Mouse (Mus musculus) heart, postnatal 25 days (tissue): Measurements from ENCODE around the gene Ufd1. TPM values are rescaled to one million over a fixed set of nuclear protein-coding genes. Genes with fewer than 3 reads are reported as not detected.
A peak's percentile ranks its signal among the peaks of the same experiment; 100 is the strongest.
"Not testable (repeated sequence)": the region's sequence is repeated elsewhere in the genome, so short reads cannot be mapped to it uniquely, and the experiment has no call there.

ENCODE experiments used
- DNase-seq: peaks from one replicate; pipeline ENCODE4 v3.0.0; 2022; ENCODE audit warnings: low spot score
- intact Hi-C: fragments of 180-260 bp; cut with DNase I; formaldehyde crosslinking; loops from one replicate; pipeline ENCODE4 v1.15.1; 2025
- total RNA-seq, 2 experiments: library from RNA; stranded (reverse); gene quantifications; 2 replicates each; pipeline ENCODE4 v1.2.3; 2021

The Ufd1 gene
- total RNA-seq, 2 experiments from 2014 or later = 51.7 to 58.3 TPM

- intact Hi-C loops = loop anchor here (1.0 to 5.0 kb wide), 2 partner anchors 103 to 172 kb away; partner anchors contain the start of genes Gm49601 and Sept5
- DNase-seq = no peak
Measured at GRCm38 (mm10) chr16:18798841-18799240, 12.7 kb upstream of the Ufd1 start.

DNA sequence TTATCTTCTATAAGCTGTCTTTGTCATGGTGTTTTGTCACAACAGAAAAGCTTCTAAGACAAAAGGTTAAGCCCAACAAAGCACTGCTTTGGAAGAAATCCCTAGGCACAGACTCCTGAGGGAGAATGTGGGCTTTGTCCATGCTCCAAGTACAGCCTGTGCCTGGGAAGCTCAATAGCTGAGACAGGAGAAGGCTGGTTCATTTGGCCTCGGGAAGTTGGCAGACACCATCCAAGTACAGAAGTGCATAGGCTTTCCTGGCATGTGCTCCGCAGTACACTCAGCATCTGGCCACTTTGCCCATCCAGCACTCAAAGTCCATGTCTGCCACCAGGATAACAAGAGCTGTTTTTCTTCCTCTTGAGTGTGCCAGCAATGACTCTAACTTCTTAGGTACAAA, 5.8 kb upstream of the Ufd1 start:
- no peak for DNase-seq
- intact Hi-C loops = no loop called here

GRCm38 (mm10) chr16:18809001-18809400, 2.6 kb upstream of the Ufd1 start:
- intact Hi-C loops = no loop called here
- DNase-seq = no peak

GRCm38 (mm10) chr16:18811032-18811431, 547 bp upstream of the Ufd1 start:
- intact Hi-C loops = loop anchor here (2.0 kb wide), 1 partner anchor 64 kb away; no protein-coding TSS in a partner anchor
- DNase-seq = no peak

DNA sequence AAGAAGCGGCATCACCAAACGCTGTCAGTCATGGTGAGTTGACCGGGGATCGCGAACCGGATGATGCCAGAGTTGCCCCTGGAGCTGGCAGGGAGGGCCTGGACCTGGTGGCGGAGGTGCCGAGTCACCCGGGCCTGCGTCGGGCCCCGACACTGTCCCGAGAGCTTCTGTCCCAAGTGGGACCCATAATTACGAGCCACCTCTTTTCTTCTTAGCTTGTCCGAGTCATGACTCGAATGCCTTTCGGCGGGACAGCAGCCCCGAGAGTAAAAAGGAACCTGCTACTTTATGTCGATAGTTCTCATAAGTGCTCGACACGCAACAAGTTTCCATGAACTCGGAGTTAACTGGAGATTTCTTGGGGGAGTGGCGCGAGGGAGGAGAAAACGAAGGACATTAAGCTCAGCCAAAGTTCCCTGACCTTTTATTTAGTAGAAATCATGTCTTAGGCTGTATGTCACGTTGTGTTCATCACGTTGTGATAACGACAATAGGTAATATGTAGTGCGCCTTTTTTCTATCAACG, 869 bp downstream of the Ufd1 start:
- intact Hi-C loops = no loop called here
- DNase-seq = no peak

GRCm38 (mm10) chr16:18822356-18822755, 10.8 kb downstream of the Ufd1 start:
- intact Hi-C loops = no loop called here
- no peak for DNase-seq

DNA sequence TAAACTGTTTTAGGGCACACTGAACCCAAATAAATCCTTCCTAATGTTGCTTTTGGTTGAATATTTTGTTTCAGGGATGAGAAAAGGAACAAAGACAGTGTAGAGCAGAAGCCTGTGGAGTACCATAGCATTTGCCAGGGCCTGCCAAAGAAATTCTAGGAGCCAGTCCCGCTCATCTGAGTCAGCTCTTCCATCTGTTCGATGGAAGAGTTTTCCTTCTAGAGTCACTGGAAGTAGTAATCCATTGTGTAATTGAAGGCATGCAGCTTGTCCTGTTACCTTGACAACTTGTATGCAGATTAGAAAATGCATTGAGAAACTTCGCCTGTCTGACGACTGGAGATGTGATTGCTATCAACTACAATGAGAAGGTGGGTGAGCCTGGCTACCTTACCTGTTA, 11.3 kb downstream of the Ufd1 start:
- intact Hi-C loops = no loop called here
- DNase-seq = no peak

- intact Hi-C loops = no loop called here
- no peak for DNase-seq
Measured at GRCm38 (mm10) chr16:18828630-18829029, 17.1 kb downstream of the Ufd1 start.

GRCm38 (mm10) chr16:18829102-18829501, 17.5 kb downstream of the Ufd1 start:
- intact Hi-C loops = no loop called here
- DNase-seq = no peak

GRCm38 (mm10) chr16:18833486-18833885, 21.9 kb downstream of the Ufd1 start:
- intact Hi-C loops = no loop called here
- DNase-seq = no peak

DNA sequence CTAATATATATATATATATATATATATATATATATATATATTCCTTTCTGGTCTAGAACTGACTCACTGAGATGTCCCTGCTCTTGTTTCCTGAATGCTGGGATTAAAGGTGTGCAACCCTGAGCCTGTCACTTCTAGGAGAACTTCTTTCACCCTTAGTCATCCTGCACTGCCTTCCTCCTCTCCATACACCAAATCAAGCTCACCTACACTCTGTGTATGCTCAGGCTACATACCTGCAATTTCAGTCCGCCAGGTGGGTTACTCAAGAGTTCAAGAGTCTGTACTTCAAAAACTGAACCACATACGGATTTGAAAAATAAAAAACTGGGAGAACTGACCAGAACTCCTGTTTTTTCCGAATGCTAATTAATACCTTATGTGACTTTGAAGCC, 24.5 kb downstream of the Ufd1 start:
- intact Hi-C loops = no loop called here
- DNase-seq = no peak

DNA sequence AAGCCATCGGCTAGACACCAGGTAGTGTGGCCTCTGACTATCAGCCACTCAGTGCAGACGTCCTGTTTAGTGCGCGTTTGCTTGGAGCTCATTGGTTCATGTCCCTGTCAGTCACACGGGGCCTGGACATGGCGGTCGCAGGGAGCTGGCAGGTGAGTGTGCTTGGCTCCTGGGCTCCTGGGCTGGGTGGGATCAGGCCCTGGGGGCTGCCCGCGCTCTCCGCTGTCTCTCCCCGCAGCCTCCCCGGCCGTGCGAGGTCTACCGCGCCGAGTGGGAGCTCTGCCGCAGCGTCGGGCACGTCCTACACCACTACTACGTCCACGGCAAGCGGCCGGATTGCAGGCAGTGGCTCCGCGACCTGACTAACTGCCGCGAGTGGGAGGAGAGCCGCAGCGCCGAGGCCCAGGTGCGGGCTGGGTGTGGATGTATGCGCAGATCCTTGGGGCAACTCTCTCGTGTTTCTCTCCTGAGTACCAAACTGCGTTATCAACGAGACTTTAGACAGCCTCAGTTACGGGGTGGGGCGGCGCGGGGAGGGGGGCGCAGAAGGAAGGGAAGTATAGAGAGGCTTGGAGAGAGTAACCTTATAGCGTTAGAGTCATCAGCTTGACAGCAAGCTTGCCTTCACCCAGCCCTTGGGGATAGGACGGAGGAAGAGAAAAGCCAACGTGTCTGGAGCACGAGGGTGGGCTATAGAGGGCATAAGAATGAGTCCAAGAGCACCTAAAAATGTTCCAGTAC, 25.1 kb downstream of the Ufd1 start, which contains the start of the genes 2510002D24Rik and Gm28539:
Gene 2510002D24Rik (plus strand): TSS at position 111 of the 741 bp plus-strand sequence.
Gene Gm28539 (plus strand): TSS at position 117 of the 741 bp plus-strand sequence.
- intact Hi-C loops = no loop called here

GRCm38 (mm10) chr16:18838346-18838745, 26.8 kb downstream of the Ufd1 start:
- no peak for DNase-seq
- intact Hi-C loops = no loop called here

More for the DNA sequence above, 25.1 kb downstream of the Ufd1 start, which contains the start of the genes 2510002D24Rik and Gm28539:
- DNase-seq = peak; percentile 88

- DNase-seq = no peak
- intact Hi-C loops = no loop called here
Measured at GRCm38 (mm10) chr16:18846301-18846820, 34.8 kb downstream of the Ufd1 start.

DNA sequence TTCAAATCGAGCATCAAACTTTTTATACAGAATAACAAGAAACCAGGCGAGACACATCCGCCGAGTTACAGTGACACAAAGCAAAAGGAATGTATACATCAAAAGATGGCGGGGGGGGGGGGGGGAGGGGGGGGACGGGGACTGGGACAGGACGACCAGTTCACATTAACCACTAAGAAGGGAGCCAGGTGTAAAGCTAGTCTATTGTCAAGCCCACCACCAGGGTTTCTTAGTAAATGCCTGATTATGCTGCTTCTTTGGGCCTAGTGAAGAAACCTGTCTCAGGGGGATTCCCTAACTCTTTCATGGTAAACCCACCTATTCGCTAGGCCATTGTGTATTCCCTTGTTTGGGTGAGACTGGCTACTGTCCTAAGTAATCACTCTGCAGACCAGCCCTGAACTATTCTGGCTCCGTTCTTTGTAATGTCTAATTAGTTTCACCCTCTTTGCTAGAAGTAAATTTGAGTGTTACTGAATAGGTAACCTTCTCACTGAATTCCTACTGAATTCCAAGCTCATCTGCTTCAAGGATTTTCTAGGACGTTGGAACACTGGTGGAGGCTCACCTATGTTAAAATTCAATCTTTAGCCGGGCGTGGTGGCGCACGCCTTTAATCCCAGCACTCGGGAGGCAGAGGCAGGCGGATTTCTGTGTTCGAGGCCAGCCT, 38.1 kb downstream of the Ufd1 start:
- intact Hi-C loops, DNase-seq: not testable (repeated sequence)

GRCm38 (mm10) chr16:18858551-18858950, 47.0 kb downstream of the Ufd1 start:
- DNase-seq = no peak
- intact Hi-C loops = loop anchor here (2.0 kb wide), 1 partner anchor 162 kb away; no protein-coding TSS in a partner anchor

DNA sequence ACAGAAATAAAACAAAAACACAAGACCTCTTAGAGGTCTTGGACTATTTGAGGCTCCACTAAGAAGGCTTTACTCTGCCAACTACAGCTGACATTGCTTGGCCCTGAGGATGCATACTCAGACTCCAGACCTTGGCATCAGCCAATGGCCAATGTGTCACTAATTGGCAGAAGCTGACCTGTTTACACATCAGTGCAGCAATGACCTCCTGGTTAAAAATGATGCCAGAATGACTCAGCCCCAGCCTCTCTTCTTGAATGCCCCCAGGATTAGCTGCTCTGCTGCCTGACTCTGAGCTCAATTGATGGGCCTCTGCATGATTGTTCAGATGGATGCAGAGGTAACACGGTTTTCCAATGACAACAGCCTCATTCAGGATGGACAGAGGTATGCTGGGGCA, 48.6 kb downstream of the Ufd1 start:
- peak; percentile 48 for DNase-seq
- intact Hi-C loops = no loop called here

DNA sequence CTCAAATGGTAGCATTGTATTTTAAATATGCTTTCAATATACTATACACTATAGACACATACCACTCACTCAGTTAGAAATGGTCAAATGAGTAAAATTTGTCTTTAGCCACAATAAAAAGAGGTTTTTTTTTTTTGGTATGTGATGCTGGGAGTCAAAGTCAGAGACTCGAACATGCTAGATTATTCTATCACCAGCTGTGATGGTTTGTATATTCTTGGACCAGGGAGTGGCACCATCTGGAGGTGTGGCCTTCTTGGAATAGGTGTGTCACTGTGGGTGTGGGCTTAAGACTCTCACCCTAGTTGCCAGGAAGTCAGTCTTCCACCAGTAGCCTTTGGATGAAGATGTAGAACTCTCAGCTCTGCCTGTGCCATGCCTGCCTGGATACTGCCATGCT, 58.9 kb downstream of the Ufd1 start:
- DNase-seq, intact Hi-C loops: not testable (repeated sequence)

GRCm38 (mm10) chr16:18876091-18876441, 64.5 kb downstream of the Ufd1 start:
- DNase-seq = no peak
- intact Hi-C loops = no loop called here

DNA sequence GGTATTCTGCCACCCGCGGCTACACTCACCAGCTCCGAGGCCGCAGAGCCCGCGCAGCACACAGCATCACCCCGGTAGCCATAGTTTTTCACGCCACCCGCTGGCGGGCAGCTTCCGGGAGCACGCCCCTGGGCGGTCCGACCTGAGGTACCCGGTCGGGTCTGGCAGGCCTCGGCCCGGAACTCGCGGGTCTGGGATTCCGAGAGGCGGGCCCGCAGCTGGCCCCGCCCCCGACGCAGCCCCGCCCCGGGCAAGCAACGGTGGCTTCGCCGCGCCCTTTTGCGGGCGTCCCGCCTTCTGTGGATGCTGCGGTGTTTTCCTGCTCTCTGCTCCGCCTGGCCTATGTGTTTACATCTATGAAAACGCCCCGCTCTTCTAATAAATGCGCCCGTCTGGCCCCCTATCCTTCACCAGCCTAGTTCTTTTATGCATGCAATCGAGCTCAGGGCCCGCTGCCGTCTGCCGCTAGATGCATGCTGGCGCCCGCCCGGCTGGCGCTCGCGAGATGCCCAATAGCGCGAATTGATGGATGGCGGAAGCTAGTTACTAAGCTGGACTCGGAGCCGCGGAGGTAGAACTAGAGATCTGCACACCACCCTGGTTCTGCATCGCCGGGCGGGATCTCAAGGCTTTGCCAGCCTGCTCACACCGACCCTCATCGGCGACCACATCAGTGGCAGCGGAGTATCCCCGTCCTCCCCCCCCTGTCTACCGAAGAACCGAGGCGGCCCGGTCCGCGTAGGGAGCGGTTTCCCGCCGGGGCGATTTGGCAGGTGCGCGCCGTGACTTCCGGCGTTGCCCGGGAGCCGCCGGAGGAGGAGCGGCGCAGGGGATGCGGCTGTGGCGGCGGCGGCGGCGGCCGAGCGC, 65.1 kb downstream of the Ufd1 start, which contains the start of the genes Mrpl40 and Hira:
Gene Mrpl40 (minus strand): TSS at position 421 of the 867 bp plus-strand sequence.
Gene Hira (plus strand): TSS at position 596 of the 867 bp plus-strand sequence.
- intact Hi-C loops = no loop called here
- DNase-seq = peak; percentile 92
